Mouse (Mus musculus) small intestine, adult 2 months (tissue): ENCODE results near the gene Smo.

Experiments used
- CTCF ChIP-seq: fragments of 200-500 bp; IDR thresholded peaks from 2 replicates; pipeline ENCODE4 v1.5.1; 2012; ENCODE audit warnings: low read depth, mild to moderate bottlenecking, control low read depth, inconsistent platforms, low read length, moderate library complexity, mixed read lengths; ENCODE audit not compliant: insufficient replicate concordance, insufficient read length; ENCODE audit errors: extremely low read depth
- POLR2A ChIP-seq: fragments of 200-500 bp; IDR thresholded peaks from 2 replicates; pipeline ENCODE4 v1.6.1; 2012; ENCODE audit warnings: low read depth, mild to moderate bottlenecking, control low read depth, inconsistent platforms, low read length, moderate library complexity

GRCm38 (mm10) chr6:29784413-29785021, 49.2 kb downstream of the Smo start:
- TF ChIP-seq POLR2A (no peak), CTCF (no peak)
